Mouse (Mus musculus) G1E (cell line): Measurements from ENCODE around the gene Diaph3. TPM values are rescaled to one million over a fixed set of nuclear protein-coding genes. Genes with fewer than 3 reads are reported as not detected.

ENCODE experiments used
- ATAC-seq: 2 replicates; pipeline ENCODE4 v1.8.0; 2016; ENCODE audit warnings: mild to moderate bottlenecking; ENCODE audit not compliant: insufficient number of reproducible peaks, poor library complexity, low FRiP score, severe bottlenecking; ENCODE audit errors: extremely low read depth
- DNase-seq: peaks from one replicate; pipeline ENCODE4 v3.0.0; 2012; ENCODE audit warnings: low spot score
- H3K27me3 ChIP-seq: 2 replicates; pipeline ENCODE4 v1.6.1; 2012; ENCODE audit warnings: mild to moderate bottlenecking, low read length, inconsistent platforms; ENCODE audit not compliant: insufficient read depth
- H3K36me3 ChIP-seq: replicated peaks from 2 replicates; pipeline ENCODE3; 2012; ENCODE audit warnings: mild to moderate bottlenecking, inconsistent platforms
- H3K4me1 ChIP-seq: 2 replicates; pipeline ENCODE4 v1.6.1; 2012; ENCODE audit warnings: low read depth, low read length, inconsistent platforms, mixed read lengths; ENCODE audit not compliant: insufficient read depth
- H3K4me3 ChIP-seq: 2 replicates; pipeline ENCODE4 v1.5.1; 2012; ENCODE audit warnings: low read depth, mild to moderate bottlenecking, inconsistent platforms, low read length, moderate library complexity, mixed read lengths
- H3K9me3 ChIP-seq: replicated peaks from 2 replicates; pipeline ENCODE4 v1.6.1; 2012; ENCODE audit warnings: inconsistent platforms
- CTCF ChIP-seq: IDR thresholded peaks from 2 replicates; pipeline ENCODE4 v1.5.1; 2012; ENCODE audit warnings: low read depth, low read length, inconsistent platforms, mixed read lengths
- GATA1 ChIP-seq: IDR thresholded peaks from 2 replicates; pipeline ENCODE4 v1.6.1; 2012; ENCODE audit warnings: borderline replicate concordance, low read length, inconsistent platforms, mixed read lengths
- GATA2 ChIP-seq: IDR thresholded peaks from 2 replicates; pipeline ENCODE4 v1.6.1; 2012; ENCODE audit warnings: low read depth, low read length, inconsistent platforms, borderline replicate concordance
- POLR2AphosphoS5 ChIP-seq: IDR thresholded peaks from 2 replicates; pipeline ENCODE4 v1.6.1; 2012; ENCODE audit warnings: low read depth, low read length, inconsistent platforms; ENCODE audit not compliant: insufficient replicate concordance
- TAL1 ChIP-seq: conservative IDR thresholded peaks from 2 replicates; pipeline ENCODE4 v1.6.1; 2012; ENCODE audit warnings: low read depth, low read length, inconsistent platforms, mixed read lengths
- polyA plus RNA-seq: library from polyadenylated mRNA; stranded (reverse); fragments of >175 nt; gene quantifications from 2 replicates; pipeline ENCODE4 v1.2.3, GENCODE M21; 2012
- total RNA-seq, 2 experiments: library from RNA; stranded (forward) in 1 of 2; stranded (reverse) in 1 of 2; fragments of 200-1000 nt in 1 of 2; fragments of >200 nt in 1 of 2; fragmentation: Nextera tagmentation in 1 of 2; gene quantifications; 2 replicates each; pipeline ENCODE4 v1.2.3; 2014 to 2017

The Diaph3 gene
- total and polyA plus RNA-seq, 3 experiments = 70.5 to 213 (median 152) TPM

GRCm38 (mm10) chr14:86788880-86789641 is 352.0 kb downstream of the Diaph3 start:
- ATAC-seq = no peak

GRCm38 (mm10) chr14:86786866-86787265 is 354.2 kb downstream of the Diaph3 start:
- Histone ChIP-seq H3K27me3 (no peaks in the 10 kb centered on the region), H3K4me3 (no peak overlapping the region), H3K4me1 (no peaks in the 10 kb centered on the region), H3K9me3 (no peaks in the 10 kb centered on the region), H3K36me3 (peaks cover 14% of the 10 kb centered on the region)
- TF ChIP-seq CTCF (no peak), GATA1 (no peak), POLR2AphosphoS5 (no peak), TAL1 (no peak), GATA2 (no peak)
- ATAC-seq = no peak
- no peak for DNase-seq

More at GRCm38 (mm10) chr14:86788880-86789641, 352.0 kb downstream of the Diaph3 start:
- H3K9me3 ChIP-seq = no peaks in the 10 kb centered on the region
- no peak for DNase-seq
- peaks cover 9% of the 10 kb centered on the region for H3K36me3 ChIP-seq
- H3K4me1 ChIP-seq = no peaks in the 10 kb centered on the region
- H3K4me3 ChIP-seq = no peak overlapping the region
- no peak for TF ChIP-seq GATA1
- no peak for TF ChIP-seq CTCF
- no peak for TF ChIP-seq POLR2AphosphoS5
- no peak for TF ChIP-seq GATA2
- TF ChIP-seq TAL1 = no peak
- H3K27me3 ChIP-seq = no peaks in the 10 kb centered on the region

GRCm38 (mm10) chr14:86781553-86782273 is 359.3 kb downstream of the Diaph3 start:
- H3K4me3 ChIP-seq = no peak overlapping the region
- no peaks in the 10 kb centered on the region for H3K9me3 ChIP-seq
- TF ChIP-seq TAL1 (no peak), CTCF (no peak; the same call in 1 of the 2 replicates), POLR2AphosphoS5 (no peak), GATA2 (no peak)
- peak; percentile 5 for DNase-seq
- H3K4me1 ChIP-seq = no peaks in the 10 kb centered on the region
- ATAC-seq = no peak
- peaks cover 20% of the 10 kb centered on the region for H3K36me3 ChIP-seq
- no peaks in the 10 kb centered on the region for H3K27me3 ChIP-seq

- no peak for ATAC-seq
- no peaks in the 10 kb centered on the region for H3K9me3 ChIP-seq
- no peaks in the 10 kb centered on the region for H3K27me3 ChIP-seq
- no peaks in the 10 kb centered on the region for H3K4me1 ChIP-seq
- no peak for TF ChIP-seq CTCF
- TF ChIP-seq GATA1 = no peak
- TF ChIP-seq TAL1 = no peak
- no peak for TF ChIP-seq GATA2
- no peak for TF ChIP-seq POLR2AphosphoS5
- no peak overlapping the region for H3K4me3 ChIP-seq
- DNase-seq = no peak
- peaks cover 48% of the 10 kb centered on the region for H3K36me3 ChIP-seq
Measured at GRCm38 (mm10) chr14:86773311-86773710, 367.7 kb downstream of the Diaph3 start.

- TF ChIP-seq GATA1 = no peak
- no peak for TF ChIP-seq GATA2
- no peak for TF ChIP-seq CTCF
- TF ChIP-seq POLR2AphosphoS5 = no peak
- TF ChIP-seq TAL1 = no peak
Measured at GRCm38 (mm10) chr14:86772176-86773150, 368.6 kb downstream of the Diaph3 start.

GRCm38 (mm10) chr14:86764286-86764685 is 376.7 kb downstream of the Diaph3 start:
- H3K9me3 ChIP-seq = no peaks in the 10 kb centered on the region
- H3K27me3 ChIP-seq = no peaks in the 10 kb centered on the region
- TF ChIP-seq CTCF (no peak), GATA1 (no peak), TAL1 (no peak), GATA2 (no peak), POLR2AphosphoS5 (no peak)
- peaks cover 37% of the 10 kb centered on the region for H3K36me3 ChIP-seq
- no peak for DNase-seq
- H3K4me3 ChIP-seq = no peak overlapping the region
- no peak for ATAC-seq
- H3K4me1 ChIP-seq = no peaks in the 10 kb centered on the region

More at GRCm38 (mm10) chr14:86772176-86773150, 368.6 kb downstream of the Diaph3 start:
- DNase-seq = no peak
- H3K4me3 ChIP-seq = no peak overlapping the region
- H3K36me3 ChIP-seq = peaks cover 51% of the 10 kb centered on the region
- H3K27me3 ChIP-seq = no peaks in the 10 kb centered on the region
- H3K9me3 ChIP-seq = no peaks in the 10 kb centered on the region
- H3K4me1 ChIP-seq = no peaks in the 10 kb centered on the region
- ATAC-seq = no peak
